Mouse (Mus musculus): ENCODE data around the gene Jag2. TPM values are rescaled to one million over a fixed set of nuclear protein-coding genes. Genes with fewer than 3 reads are reported as not detected.

The Jag2 gene
- total RNA-seq (2014; rRNA removed) (under 0.01 and 0.27 TPM in 2 replicates), polyA plus RNA-seq (2012; rRNA removed) (0.13 and 0.29 TPM in 2 replicates)

- H3K9ac ChIP-seq (ENCODE audit: low read depth, low read length) = no peak within 1 kb of the TSS
- H3K79me2 ChIP-seq (ENCODE audit: control insufficient read depth, insufficient read depth, low read length) = no peaks in the 10 kb centered on the region
- H3K36me3 ChIP-seq (ENCODE audit: control insufficient read depth, insufficient read depth, low read length) = no peaks in the 10 kb centered on the region
- H3K27ac ChIP-seq (replicated peaks; ENCODE audit: insufficient read depth, low read depth, low read length) = no peak within 1 kb of the TSS
- peak within 1 kb of the TSS; percentile 30; the same call in 1 of the 2 replicates for H3K4me3 ChIP-seq (ENCODE audit: insufficient read depth, low read depth, low read length)
- TF ChIP-seq CTCF (IDR thresholded peaks at IDR 0.05; ENCODE audit: low read depth, low read length) (0 out of 2 replicates have a peak, but pooled peaks have one; percentile 9), POLR2A (IDR thresholded peaks at IDR 0.05; ENCODE audit: extremely low read depth, insufficient read depth, low read length) (no peak)
- peaks cover 26% of the 10 kb centered on the region for H3K27me3 ChIP-seq (ENCODE audit: control insufficient read depth, insufficient read depth, low read length)
- no peaks in the 10 kb centered on the region; the same call in 1 of the 2 replicates for H3K4me1 ChIP-seq (ENCODE audit: control insufficient read depth, insufficient read depth, low read length)
- no peak for DNase-seq (ENCODE audit: extremely low read depth, low read depth, low spot score)
- WGBS = 19% methylated on average over 85 of the region's 85 CpGs
These were observed at the start of gene Jag2 for GRCm38 (mm10) chr12:112929562-112930352. Jag2 (minus strand) TSS chr12:112929776.

GRCm38 (mm10) chr12:112977156-112977555, 47.6 kb upstream of the Jag2 start:
- DNase-seq (ENCODE audit: extremely low read depth, low read depth, low spot score) = peak; percentile 5
- Histone ChIP-seq H3K4me1 (ENCODE audit: control insufficient read depth, insufficient read depth, low read length) (peaks cover 7% of the 10 kb centered on the region), H3K79me2 (ENCODE audit: control insufficient read depth, insufficient read depth, low read length) (no peaks in the 10 kb centered on the region; the same call in 1 of the 2 replicates), H3K36me3 (ENCODE audit: control insufficient read depth, insufficient read depth, low read length) (peaks cover 14% of the 10 kb centered on the region), H3K4me3 (ENCODE audit: insufficient read depth, low read depth, low read length) (peak overlapping the region; percentile 85), H3K27ac (replicated peaks; ENCODE audit: insufficient read depth, low read depth, low read length) (peak overlapping the region; percentile 94), H3K9ac (ENCODE audit: low read depth, low read length) (peak overlapping the region; percentile 91), H3K27me3 (ENCODE audit: control insufficient read depth, insufficient read depth, low read length) (no peaks in the 10 kb centered on the region)
- TF ChIP-seq POLR2A (IDR thresholded peaks at IDR 0.05; ENCODE audit: extremely low read depth, insufficient read depth, low read length) = no peak
- TF ChIP-seq CTCF (IDR thresholded peaks at IDR 0.05; ENCODE audit: low read depth, low read length) = no peak
- 66% methylated on average over 12 of the region's 12 CpGs for WGBS

- H3K4me3 ChIP-seq (ENCODE audit: insufficient read depth, low read depth, low read length) = peak within 1 kb of the TSS; percentile 85
- no peaks in the 10 kb centered on the region; the same call in 1 of the 2 replicates for H3K79me2 ChIP-seq (ENCODE audit: control insufficient read depth, insufficient read depth, low read length)
- no peaks in the 10 kb centered on the region for H3K27me3 ChIP-seq (ENCODE audit: control insufficient read depth, insufficient read depth, low read length)
- under 1% methylated on average over 80 of the region's 80 CpGs for WGBS
- H3K9ac ChIP-seq (ENCODE audit: low read depth, low read length) = peak within 1 kb of the TSS; percentile 91
- H3K4me1 ChIP-seq (ENCODE audit: control insufficient read depth, insufficient read depth, low read length) = peaks cover 7% of the 10 kb centered on the region
- DNase-seq (ENCODE audit: extremely low read depth, low read depth, low spot score) = peak; percentile 74
- H3K36me3 ChIP-seq (ENCODE audit: control insufficient read depth, insufficient read depth, low read length) = peaks cover 17% of the 10 kb centered on the region
- TF ChIP-seq CTCF (IDR thresholded peaks at IDR 0.05; ENCODE audit: low read depth, low read length) (peak; percentile 64), POLR2A (IDR thresholded peaks at IDR 0.05; ENCODE audit: extremely low read depth, insufficient read depth, low read length) (0 out of 2 replicates have a peak, but pooled peaks have one; percentile 42)
- H3K27ac ChIP-seq (replicated peaks; ENCODE audit: insufficient read depth, low read depth, low read length) = peak within 1 kb of the TSS; percentile 94
These were observed 46.9 kb upstream of the Jag2 start, which contains the start of gene Btbd6 for GRCm38 (mm10) chr12:112976371-112977073. Btbd6 (plus strand) TSS chr12:112976482.

GRCm38 (mm10) chr12:112974736-112975135, 45.2 kb upstream of the Jag2 start:
- Histone ChIP-seq H3K4me3 (ENCODE audit: insufficient read depth, low read depth, low read length) (no peak overlapping the region), H3K27me3 (ENCODE audit: control insufficient read depth, insufficient read depth, low read length) (no peaks in the 10 kb centered on the region), H3K4me1 (ENCODE audit: control insufficient read depth, insufficient read depth, low read length) (peaks cover 7% of the 10 kb centered on the region), H3K27ac (replicated peaks; ENCODE audit: insufficient read depth, low read depth, low read length) (no peak overlapping the region), H3K9ac (ENCODE audit: low read depth, low read length) (no peak overlapping the region), H3K79me2 (ENCODE audit: control insufficient read depth, insufficient read depth, low read length) (no peaks in the 10 kb centered on the region), H3K36me3 (ENCODE audit: control insufficient read depth, insufficient read depth, low read length) (peaks cover 27% of the 10 kb centered on the region)
- 86% methylated on average over 9 of the region's 9 CpGs for WGBS
- TF ChIP-seq POLR2A (IDR thresholded peaks at IDR 0.05; ENCODE audit: extremely low read depth, insufficient read depth, low read length) = no peak
- no peak for DNase-seq (ENCODE audit: extremely low read depth, low read depth, low spot score)

GRCm38 (mm10) chr12:112969616-112970015, 40.0 kb upstream of the Jag2 start:
- TF ChIP-seq CTCF (IDR thresholded peaks at IDR 0.05; ENCODE audit: low read depth, low read length) (no peak), POLR2A (IDR thresholded peaks at IDR 0.05; ENCODE audit: extremely low read depth, insufficient read depth, low read length) (no peak)
- peaks cover 45% of the 10 kb centered on the region for H3K36me3 ChIP-seq (ENCODE audit: control insufficient read depth, insufficient read depth, low read length)
- DNase-seq (ENCODE audit: extremely low read depth, low read depth, low spot score) = no peak
- WGBS = 95% methylated on average over 6 of the region's 6 CpGs
- H3K27ac ChIP-seq (replicated peaks; ENCODE audit: insufficient read depth, low read depth, low read length) = no peak overlapping the region
- no peaks in the 10 kb centered on the region for H3K27me3 ChIP-seq (ENCODE audit: control insufficient read depth, insufficient read depth, low read length)
- no peaks in the 10 kb centered on the region for H3K79me2 ChIP-seq (ENCODE audit: control insufficient read depth, insufficient read depth, low read length)
- H3K4me1 ChIP-seq (ENCODE audit: control insufficient read depth, insufficient read depth, low read length) = no peaks in the 10 kb centered on the region
- no peak overlapping the region for H3K9ac ChIP-seq (ENCODE audit: low read depth, low read length)
- H3K4me3 ChIP-seq (ENCODE audit: insufficient read depth, low read depth, low read length) = no peak overlapping the region
